Mouse (Mus musculus): ENCODE measurements around the gene Galnt3. TPM values are rescaled to one million over a fixed set of nuclear protein-coding genes. Genes with fewer than 3 reads are reported as not detected.

Gene Galnt3
- polyA plus RNA-seq, 1 experiment from 2014 or later, result 13.0 TPM

DNA sequence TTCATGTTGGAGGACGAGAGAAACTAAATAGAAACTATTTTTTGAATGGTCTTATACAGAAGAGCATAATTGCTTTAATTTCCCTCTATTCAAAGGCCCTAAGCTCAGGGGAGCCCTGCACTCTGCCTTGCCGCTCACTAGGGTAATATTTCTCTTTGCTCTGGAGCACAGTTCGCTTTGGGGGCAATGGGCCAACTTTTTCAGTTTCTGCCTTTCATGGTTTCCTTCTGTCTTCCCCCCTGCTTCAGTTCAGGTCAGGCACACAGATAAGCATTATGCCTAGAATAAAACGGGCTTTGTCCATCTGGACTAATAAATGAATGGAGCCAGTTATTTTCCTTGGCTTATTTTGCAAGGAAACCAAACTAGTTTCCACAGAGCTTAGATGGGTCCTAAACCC, 21.7 kb upstream of the Galnt3 start:
- Histone ChIP-seq H3K4me2 (ENCODE audit: low read depth, low read length) (no peak overlapping the region), H3K4me3 (ENCODE audit: low read length) (no peak overlapping the region), H3K9ac (ENCODE audit: low read depth, low read length) (no peak overlapping the region), H3K27ac (ENCODE audit: low read length) (no peak overlapping the region), H3K4me1 (ENCODE audit: control insufficient read depth, insufficient read depth, low read length) (no peaks in the 10 kb centered on the region), H3K27me3 (replicated peaks; ENCODE audit: control insufficient read depth, insufficient read depth, low read length) (no peaks in the 10 kb centered on the region), H3K36me3 (ENCODE audit: control insufficient read depth, insufficient read depth, low read length) (no peaks in the 10 kb centered on the region), H3K9me3 (ENCODE audit: control insufficient read depth, low read length) (no peaks in the 10 kb centered on the region)
- 54% methylated on average over 4 of the region's 4 CpGs for WGBS
- no peak for ATAC-seq

GRCm38 (mm10) chr2:66144770-66145169, 20.0 kb upstream of the Galnt3 start:
- 10% methylated on average over 5 of the region's 5 CpGs for WGBS
- Histone ChIP-seq H3K9ac (ENCODE audit: low read depth, low read length) (no peak overlapping the region), H3K9me3 (ENCODE audit: control insufficient read depth, low read length) (no peaks in the 10 kb centered on the region), H3K27me3 (replicated peaks; ENCODE audit: control insufficient read depth, insufficient read depth, low read length) (no peaks in the 10 kb centered on the region), H3K27ac (ENCODE audit: low read length) (0 out of 2 replicates have a peak overlapping the region, but pooled peaks have one; percentile 35), H3K4me2 (ENCODE audit: low read depth, low read length) (no peak overlapping the region), H3K36me3 (ENCODE audit: control insufficient read depth, insufficient read depth, low read length) (no peaks in the 10 kb centered on the region), H3K4me1 (ENCODE audit: control insufficient read depth, insufficient read depth, low read length) (no peaks in the 10 kb centered on the region), H3K4me3 (ENCODE audit: low read length) (no peak overlapping the region)
- ATAC-seq, result peak; percentile 95

GRCm38 (mm10) chr2:66143284-66143683, 18.5 kb upstream of the Galnt3 start:
- H3K9me3 ChIP-seq (ENCODE audit: control insufficient read depth, low read length), result no peaks in the 10 kb centered on the region
- no peak overlapping the region for H3K27ac ChIP-seq (ENCODE audit: low read length)
- no peak overlapping the region for H3K9ac ChIP-seq (ENCODE audit: low read depth, low read length)
- no peak overlapping the region for H3K4me2 ChIP-seq (ENCODE audit: low read depth, low read length)
- ATAC-seq, result no peak
- no peaks in the 10 kb centered on the region for H3K36me3 ChIP-seq (ENCODE audit: control insufficient read depth, insufficient read depth, low read length)
- no peak overlapping the region for H3K4me3 ChIP-seq (ENCODE audit: low read length)
- 92% methylated on average over 4 of the region's 4 CpGs for WGBS
- no peaks in the 10 kb centered on the region for H3K27me3 ChIP-seq (replicated peaks; ENCODE audit: control insufficient read depth, insufficient read depth, low read length)
- H3K4me1 ChIP-seq (ENCODE audit: control insufficient read depth, insufficient read depth, low read length), result no peaks in the 10 kb centered on the region

GRCm38 (mm10) chr2:66142711-66143110, 17.9 kb upstream of the Galnt3 start:
- H3K9me3 ChIP-seq (ENCODE audit: control insufficient read depth, low read length), result no peaks in the 10 kb centered on the region
- H3K27me3 ChIP-seq (replicated peaks; ENCODE audit: control insufficient read depth, insufficient read depth, low read length), result no peaks in the 10 kb centered on the region
- H3K4me1 ChIP-seq (ENCODE audit: control insufficient read depth, insufficient read depth, low read length), result no peaks in the 10 kb centered on the region
- no peak overlapping the region for H3K4me3 ChIP-seq (ENCODE audit: low read length)
- no peak for ATAC-seq
- H3K4me2 ChIP-seq (ENCODE audit: low read depth, low read length), result no peak overlapping the region
- H3K9ac ChIP-seq (ENCODE audit: low read depth, low read length), result no peak overlapping the region
- H3K27ac ChIP-seq (ENCODE audit: low read length), result no peak overlapping the region
- H3K36me3 ChIP-seq (ENCODE audit: control insufficient read depth, insufficient read depth, low read length), result no peaks in the 10 kb centered on the region
- WGBS, result 68% methylated on average over 2 of the region's 2 CpGs

GRCm38 (mm10) chr2:66142268-66142667, 17.5 kb upstream of the Galnt3 start:
- no peaks in the 10 kb centered on the region for H3K9me3 ChIP-seq (ENCODE audit: control insufficient read depth, low read length)
- no peaks in the 10 kb centered on the region for H3K27me3 ChIP-seq (replicated peaks; ENCODE audit: control insufficient read depth, insufficient read depth, low read length)
- no peaks in the 10 kb centered on the region for H3K36me3 ChIP-seq (ENCODE audit: control insufficient read depth, insufficient read depth, low read length)
- no peak overlapping the region for H3K27ac ChIP-seq (ENCODE audit: low read length)
- H3K9ac ChIP-seq (ENCODE audit: low read depth, low read length), result no peak overlapping the region
- H3K4me2 ChIP-seq (ENCODE audit: low read depth, low read length), result no peak overlapping the region
- 90% methylated on average over 2 of the region's 2 CpGs for WGBS
- H3K4me3 ChIP-seq (ENCODE audit: low read length), result no peak overlapping the region
- H3K4me1 ChIP-seq (ENCODE audit: control insufficient read depth, insufficient read depth, low read length), result no peaks in the 10 kb centered on the region
- ATAC-seq, result no peak

DNA sequence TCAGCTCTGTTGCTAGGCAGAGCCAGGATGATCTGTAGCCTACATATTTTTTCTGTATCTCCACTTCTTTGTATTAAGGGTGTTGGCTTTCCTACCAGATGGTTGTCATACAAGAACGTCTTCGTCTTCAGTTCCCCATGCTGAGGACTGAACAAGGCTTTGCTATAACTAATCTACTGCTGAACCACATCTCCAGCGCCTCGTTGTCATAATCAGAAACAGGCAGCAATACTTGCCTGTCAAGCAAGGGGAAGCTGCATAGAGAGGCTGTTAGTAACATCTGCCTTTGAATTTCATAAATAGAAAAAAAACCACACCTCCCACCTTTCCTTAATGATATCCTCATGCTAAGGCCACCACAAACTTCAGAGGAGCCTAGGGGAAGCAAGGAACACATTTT, 15.5 kb upstream of the Galnt3 start:
- Histone ChIP-seq H3K4me3 (ENCODE audit: low read length) (no peak overlapping the region), H3K36me3 (ENCODE audit: control insufficient read depth, insufficient read depth, low read length) (no peaks in the 10 kb centered on the region), H3K27me3 (replicated peaks; ENCODE audit: control insufficient read depth, insufficient read depth, low read length) (no peaks in the 10 kb centered on the region), H3K9ac (ENCODE audit: low read depth, low read length) (no peak overlapping the region), H3K27ac (ENCODE audit: low read length) (no peak overlapping the region), H3K4me1 (ENCODE audit: control insufficient read depth, insufficient read depth, low read length) (no peaks in the 10 kb centered on the region), H3K4me2 (ENCODE audit: low read depth, low read length) (no peak overlapping the region), H3K9me3 (ENCODE audit: control insufficient read depth, low read length) (no peaks in the 10 kb centered on the region)
- no peak for ATAC-seq
- WGBS, result 66% methylated on average over 4 of the region's 4 CpGs

DNA sequence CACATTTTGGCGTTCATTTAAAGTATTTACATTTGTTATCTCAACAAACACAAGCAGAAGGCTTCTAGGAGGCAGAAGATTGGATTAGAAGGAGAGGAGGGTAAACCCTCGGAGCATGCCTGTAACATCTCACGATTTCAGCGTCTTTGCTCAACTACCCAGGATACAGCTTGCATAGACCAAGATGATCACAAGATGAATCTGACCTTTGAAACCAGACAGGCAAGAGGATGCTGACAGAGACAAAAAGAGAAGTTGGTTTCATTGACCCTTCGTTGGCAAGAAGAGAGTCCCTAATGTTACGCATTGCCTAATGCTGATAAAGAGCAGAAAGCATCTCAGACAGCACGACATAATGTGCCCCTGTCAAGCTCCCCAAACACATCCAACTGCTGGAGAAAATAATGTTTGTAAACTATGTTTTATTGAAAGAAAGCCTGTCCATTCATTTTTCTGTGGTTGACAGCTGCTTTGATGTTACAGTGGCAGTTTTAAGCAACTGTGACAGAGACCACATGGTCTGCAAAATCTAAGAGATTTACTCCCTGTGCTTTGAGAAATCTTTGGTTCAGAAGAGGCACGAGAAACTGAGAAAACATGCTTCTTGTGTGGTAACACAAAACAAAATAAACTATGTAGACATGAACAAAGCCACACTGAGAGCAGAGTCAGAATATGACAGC, 7.2 kb upstream of the Galnt3 start:
- ATAC-seq, result no peak

GRCm38 (mm10) chr2:66128941-66129340, 4.1 kb upstream of the Galnt3 start:
- Histone ChIP-seq H3K9me3 (ENCODE audit: control insufficient read depth, low read length) (no peaks in the 10 kb centered on the region), H3K4me1 (ENCODE audit: control insufficient read depth, insufficient read depth, low read length) (no peaks in the 10 kb centered on the region), H3K4me2 (ENCODE audit: low read depth, low read length) (no peak overlapping the region), H3K27ac (ENCODE audit: low read length) (no peak overlapping the region), H3K9ac (ENCODE audit: low read depth, low read length) (no peak overlapping the region), H3K36me3 (ENCODE audit: control insufficient read depth, insufficient read depth, low read length) (no peaks in the 10 kb centered on the region), H3K27me3 (replicated peaks; ENCODE audit: control insufficient read depth, insufficient read depth, low read length) (no peaks in the 10 kb centered on the region), H3K4me3 (ENCODE audit: low read length) (no peak overlapping the region)
- ATAC-seq, result no peak
- WGBS, result 87% methylated on average over 2 of the region's 2 CpGs

More for the DNA sequence above, 7.2 kb upstream of the Galnt3 start:
- Histone ChIP-seq H3K4me3 (ENCODE audit: low read length) (no peak overlapping the region), H3K27me3 (replicated peaks; ENCODE audit: control insufficient read depth, insufficient read depth, low read length) (no peaks in the 10 kb centered on the region), H3K4me2 (ENCODE audit: low read depth, low read length) (no peak overlapping the region), H3K36me3 (ENCODE audit: control insufficient read depth, insufficient read depth, low read length) (no peaks in the 10 kb centered on the region), H3K9ac (ENCODE audit: low read depth, low read length) (no peak overlapping the region), H3K4me1 (ENCODE audit: control insufficient read depth, insufficient read depth, low read length) (no peaks in the 10 kb centered on the region), H3K27ac (ENCODE audit: low read length) (no peak overlapping the region), H3K9me3 (ENCODE audit: control insufficient read depth, low read length) (no peaks in the 10 kb centered on the region)
- 42% methylated on average over 8 of the region's 8 CpGs for WGBS

DNA sequence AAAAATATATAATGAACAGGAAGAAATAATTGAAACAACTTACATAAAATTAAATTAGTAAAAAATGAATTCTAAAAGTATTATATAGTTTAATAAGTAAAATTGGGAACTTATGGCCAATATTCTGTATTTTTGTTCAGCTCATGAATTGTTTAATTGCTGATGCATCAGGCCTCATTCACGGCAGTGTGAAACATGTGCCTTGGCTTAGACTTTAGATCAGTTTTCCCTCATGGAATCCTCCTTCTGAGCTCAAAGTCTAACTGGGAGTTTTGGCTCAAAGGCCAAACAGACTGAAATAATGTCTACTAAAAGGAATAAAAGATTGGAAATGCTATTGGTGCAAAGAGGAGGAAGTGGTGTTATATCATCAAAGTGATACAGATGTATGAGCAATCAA, 2.7 kb upstream of the Galnt3 start:
- 78% methylated on average over 1 of the region's 1 CpGs for WGBS
- no peak overlapping the region for H3K4me3 ChIP-seq (ENCODE audit: low read length)

DNA sequence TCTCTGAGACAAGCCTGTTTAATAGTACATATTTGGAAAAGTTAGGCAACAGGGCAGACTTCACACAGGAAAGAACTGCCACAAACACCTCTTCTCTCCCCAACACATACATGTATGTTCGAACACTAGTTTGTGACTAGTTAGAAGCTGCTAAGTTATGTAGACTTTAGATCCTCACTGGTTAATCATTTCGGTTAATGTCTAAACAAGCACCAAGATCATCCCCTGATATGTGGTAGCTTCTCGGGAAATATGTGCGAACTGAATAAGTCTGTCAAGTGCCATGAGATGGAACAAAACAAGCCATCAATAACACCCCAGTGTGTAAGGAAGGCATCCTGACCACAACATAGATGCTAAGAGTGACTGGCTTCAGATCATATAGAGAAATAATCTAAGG, 2.1 kb upstream of the Galnt3 start:
- WGBS, result 89% methylated on average over 4 of the region's 4 CpGs
- no peak for ATAC-seq

More for the DNA sequence above, 2.7 kb upstream of the Galnt3 start:
- no peaks in the 10 kb centered on the region for H3K4me1 ChIP-seq (ENCODE audit: control insufficient read depth, insufficient read depth, low read length)
- no peaks in the 10 kb centered on the region for H3K9me3 ChIP-seq (ENCODE audit: control insufficient read depth, low read length)
- no peaks in the 10 kb centered on the region for H3K36me3 ChIP-seq (ENCODE audit: control insufficient read depth, insufficient read depth, low read length)
- no peak overlapping the region for H3K4me2 ChIP-seq (ENCODE audit: low read depth, low read length)
- no peak for ATAC-seq
- H3K27me3 ChIP-seq (replicated peaks; ENCODE audit: control insufficient read depth, insufficient read depth, low read length), result no peaks in the 10 kb centered on the region
- H3K27ac ChIP-seq (ENCODE audit: low read length), result no peak overlapping the region
- no peak overlapping the region for H3K9ac ChIP-seq (ENCODE audit: low read depth, low read length)

More for the DNA sequence above, 2.1 kb upstream of the Galnt3 start:
- no peak overlapping the region for H3K9ac ChIP-seq (ENCODE audit: low read depth, low read length)
- H3K4me3 ChIP-seq (ENCODE audit: low read length), result no peak overlapping the region
- no peak overlapping the region for H3K27ac ChIP-seq (ENCODE audit: low read length)
- H3K4me1 ChIP-seq (ENCODE audit: control insufficient read depth, insufficient read depth, low read length), result no peaks in the 10 kb centered on the region
- no peak overlapping the region for H3K4me2 ChIP-seq (ENCODE audit: low read depth, low read length)
- no peaks in the 10 kb centered on the region for H3K36me3 ChIP-seq (ENCODE audit: control insufficient read depth, insufficient read depth, low read length)
- H3K27me3 ChIP-seq (replicated peaks; ENCODE audit: control insufficient read depth, insufficient read depth, low read length), result no peaks in the 10 kb centered on the region
- H3K9me3 ChIP-seq (ENCODE audit: control insufficient read depth, low read length), result no peaks in the 10 kb centered on the region

All from intestine, embryonic 16.5 days (tissue).